Mouse (Mus musculus) splenic B cell, adult 2 months (primary cell): Measurements from ENCODE around the gene Trmt44.

Experiments
- DNase-seq: peaks from one replicate; pipeline ENCODE4 v3.0.0-alpha.2; 2011; ENCODE audit warnings: low read depth, low spot score
- H3K27me3 ChIP-seq: 2 replicates; pipeline ENCODE4 v1.6.1; 2012; ENCODE audit warnings: mild to moderate bottlenecking, low read length, moderate library complexity, mixed read lengths; ENCODE audit not compliant: control insufficient read depth, poor library complexity, insufficient read depth, severe bottlenecking
- H3K36me3 ChIP-seq: 2 replicates; pipeline ENCODE4 v1.6.1; 2012; ENCODE audit warnings: mild to moderate bottlenecking, low read length, moderate library complexity, mixed read lengths; ENCODE audit not compliant: control insufficient read depth, poor library complexity, insufficient read depth, severe bottlenecking

Gene Trmt44

GRCm38 (mm10) chr5:35574653-35575599, at the start of gene Trmt44:
Gene Trmt44, minus strand, starts transcription at chr5:35575070.
- H3K36me3 ChIP-seq: peaks cover 12% of the 10 kb centered on the region
- peak; percentile 84 for DNase-seq
- H3K27me3 ChIP-seq: no peaks in the 10 kb centered on the region

- Histone ChIP-seq H3K27me3 (no peaks in the 10 kb centered on the region), H3K36me3 (no peaks in the 10 kb centered on the region)
- DNase-seq: no peak
These were observed 49.0 kb upstream of the Trmt44 start for GRCm38 (mm10) chr5:35623831-35624230.

- Histone ChIP-seq H3K36me3 (no peaks in the 10 kb centered on the region), H3K27me3 (no peaks in the 10 kb centered on the region)
- DNase-seq: no peak
These were observed 46.2 kb upstream of the Trmt44 start for GRCm38 (mm10) chr5:35621114-35621513.

- H3K36me3 ChIP-seq: no peaks in the 10 kb centered on the region; the same call in 1 of the 2 replicates
- H3K27me3 ChIP-seq: no peaks in the 10 kb centered on the region
- no peak for DNase-seq
These were observed 42.1 kb upstream of the Trmt44 start for GRCm38 (mm10) chr5:35616943-35617342.

DNA sequence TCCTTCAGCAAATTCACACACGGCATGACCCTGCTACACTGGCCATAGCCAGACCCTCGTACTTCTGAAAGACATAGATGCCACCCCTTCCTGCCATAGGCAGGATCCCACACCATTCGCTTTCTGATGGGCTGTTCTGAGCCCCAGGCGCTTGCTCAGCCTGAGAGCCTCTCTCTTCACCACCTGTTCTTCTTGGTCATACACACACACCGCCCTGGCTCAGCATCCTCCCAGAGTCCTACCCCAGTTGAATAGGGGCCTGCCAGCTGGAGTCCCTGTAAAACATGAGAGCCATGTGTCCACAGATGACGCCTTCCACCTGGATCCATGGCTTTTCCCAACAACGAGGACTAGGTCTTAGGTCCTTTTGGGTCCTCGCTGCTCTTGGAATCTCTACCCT, 37.9 kb upstream of the Trmt44 start:
- no peak for DNase-seq
- Histone ChIP-seq H3K27me3 (no peaks in the 10 kb centered on the region), H3K36me3 (peaks cover 4% of the 10 kb centered on the region)

- DNase-seq: no peak
- Histone ChIP-seq H3K36me3 (peaks cover 4% of the 10 kb centered on the region), H3K27me3 (no peaks in the 10 kb centered on the region)
These were observed 37.0 kb upstream of the Trmt44 start for GRCm38 (mm10) chr5:35611900-35612299.

DNA sequence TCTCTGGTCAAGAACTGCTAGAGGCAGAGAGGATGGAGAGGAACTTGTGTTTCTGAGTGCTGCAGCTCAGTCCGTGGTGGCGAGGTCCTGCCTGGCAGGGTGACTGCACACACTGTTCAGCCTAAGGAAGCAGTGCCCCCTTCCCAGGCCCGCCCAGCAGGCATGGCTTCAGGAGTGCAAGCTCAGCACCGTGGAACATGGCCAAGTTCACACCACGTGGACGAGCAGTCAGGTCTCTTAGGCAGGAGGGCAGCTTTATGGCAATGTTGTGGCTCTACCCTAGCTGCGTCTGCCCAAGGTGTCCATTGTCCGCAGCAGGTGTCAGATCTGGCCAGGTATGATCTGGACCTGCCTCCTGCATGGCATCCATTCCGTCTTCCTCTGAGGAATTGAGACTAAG, 36.3 kb upstream of the Trmt44 start:
- no peak for DNase-seq
- no peaks in the 10 kb centered on the region for H3K27me3 ChIP-seq
- peaks cover 4% of the 10 kb centered on the region for H3K36me3 ChIP-seq

GRCm38 (mm10) chr5:35610381-35610780, 35.5 kb upstream of the Trmt44 start:
- no peak for DNase-seq
- Histone ChIP-seq H3K27me3 (no peaks in the 10 kb centered on the region), H3K36me3 (peaks cover 6% of the 10 kb centered on the region)

DNA sequence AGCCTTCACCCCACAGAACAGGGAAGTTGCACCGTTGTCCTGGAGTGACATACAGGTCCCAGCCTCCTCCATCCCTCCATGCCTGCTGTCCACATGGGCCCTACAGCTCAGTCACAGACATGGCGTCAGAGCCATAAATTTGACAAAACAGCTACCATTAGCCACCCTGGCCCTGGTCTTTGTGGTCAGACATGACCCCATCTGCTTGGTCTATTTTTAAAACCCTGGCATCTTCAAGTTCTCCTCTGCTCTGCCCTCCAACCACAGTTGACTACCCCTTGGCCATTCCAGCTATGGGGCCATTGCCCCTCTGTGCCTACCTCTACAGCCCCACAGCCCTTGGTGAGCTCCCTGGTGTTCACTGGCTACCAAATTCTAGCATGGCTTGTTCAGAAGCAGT, 35.1 kb upstream of the Trmt44 start:
- peaks cover 6% of the 10 kb centered on the region for H3K36me3 ChIP-seq
- DNase-seq: no peak
- H3K27me3 ChIP-seq: no peaks in the 10 kb centered on the region

DNA sequence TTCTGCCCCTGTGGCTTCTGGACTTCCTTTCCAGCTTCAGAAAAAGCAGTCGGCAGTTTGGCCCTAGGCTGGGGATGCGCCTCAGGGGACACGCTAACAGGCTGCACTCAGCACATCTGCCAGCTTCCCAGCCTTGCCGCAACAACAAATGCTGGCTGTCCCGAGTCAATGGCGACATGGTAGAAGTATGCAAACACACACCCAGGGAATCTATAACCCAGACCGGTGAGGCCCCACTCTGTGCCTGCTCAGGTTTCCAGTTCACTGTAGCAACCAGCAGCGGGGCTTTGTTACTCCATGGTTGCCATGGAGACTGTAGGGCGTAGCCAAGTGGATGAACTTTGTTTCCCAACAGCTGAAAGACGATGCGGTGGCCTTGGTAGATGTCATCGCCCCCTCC, 34.5 kb upstream of the Trmt44 start:
- DNase-seq: no peak
- Histone ChIP-seq H3K36me3 (peaks cover 6% of the 10 kb centered on the region), H3K27me3 (no peaks in the 10 kb centered on the region)

DNA sequence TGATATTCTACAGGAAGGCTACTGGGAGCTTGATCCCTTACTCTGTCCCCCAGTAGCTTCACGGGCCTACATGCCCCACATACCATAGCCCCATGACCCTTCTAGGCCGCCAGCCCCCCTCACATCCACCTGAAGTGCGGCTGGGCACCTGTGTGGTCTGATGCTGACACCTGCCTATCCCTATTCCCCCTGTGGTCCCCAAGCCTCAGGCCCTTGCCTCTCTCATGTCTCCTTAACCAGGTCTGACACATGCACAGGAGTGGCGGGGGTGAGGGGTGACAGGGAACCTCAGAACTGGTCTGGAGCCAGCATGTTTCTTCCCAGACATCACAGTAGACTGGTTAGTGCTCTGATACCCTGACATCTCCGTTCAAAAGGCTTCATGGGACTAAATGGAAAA, 33.7 kb upstream of the Trmt44 start:
- no peak for DNase-seq
- H3K36me3 ChIP-seq: peaks cover 6% of the 10 kb centered on the region
- H3K27me3 ChIP-seq: no peaks in the 10 kb centered on the region

- DNase-seq: no peak
- Histone ChIP-seq H3K36me3 (peaks cover 9% of the 10 kb centered on the region), H3K27me3 (no peaks in the 10 kb centered on the region)
These were observed 32.9 kb upstream of the Trmt44 start for GRCm38 (mm10) chr5:35607784-35608183.

DNA sequence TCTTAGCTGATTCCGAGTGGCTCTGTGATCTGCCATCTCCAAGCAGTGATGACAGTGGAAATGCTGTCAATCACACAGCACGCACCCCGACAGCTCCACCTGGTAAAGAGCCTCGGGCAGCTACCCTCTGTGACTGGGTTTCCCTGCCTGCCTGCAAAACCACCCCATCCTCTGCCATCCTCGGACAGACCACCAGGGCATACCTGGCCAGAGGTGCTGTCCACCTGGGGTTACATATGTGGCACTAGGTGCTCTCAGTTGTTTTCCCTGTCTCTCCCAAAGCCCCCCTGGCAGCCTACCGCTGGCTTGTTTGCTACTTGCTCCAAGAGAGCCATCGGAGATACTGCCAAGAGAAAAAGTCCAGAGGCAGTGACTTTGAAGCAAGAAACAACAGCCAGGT, 31.9 kb upstream of the Trmt44 start:
- DNase-seq: no peak
- Histone ChIP-seq H3K27me3 (no peaks in the 10 kb centered on the region), H3K36me3 (peaks cover 13% of the 10 kb centered on the region)

GRCm38 (mm10) chr5:35605355-35605754, 30.5 kb upstream of the Trmt44 start:
- Histone ChIP-seq H3K36me3 (peaks cover 15% of the 10 kb centered on the region), H3K27me3 (no peaks in the 10 kb centered on the region)
- DNase-seq: no peak

DNA sequence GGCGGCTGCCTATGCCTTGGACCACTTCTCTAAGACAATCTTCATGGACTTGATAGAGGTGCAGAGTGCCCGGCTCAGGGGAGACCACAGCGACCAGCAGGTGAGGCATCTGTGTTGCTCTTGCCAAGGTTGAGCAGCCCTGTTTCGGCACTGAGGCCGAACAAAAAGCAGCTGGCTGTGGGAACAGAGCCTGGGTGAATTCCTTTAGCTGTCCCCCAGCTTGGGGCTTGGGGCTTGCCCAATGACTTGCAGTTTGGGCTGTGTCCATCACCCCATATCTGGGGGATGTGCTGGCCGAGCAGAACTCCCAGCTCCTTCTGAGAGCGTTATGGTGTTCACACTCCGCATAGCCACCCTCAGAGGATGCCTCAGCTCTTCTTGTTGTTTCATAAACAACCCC, 26.7 kb upstream of the Trmt44 start:
- DNase-seq: no peak
- Histone ChIP-seq H3K27me3 (no peaks in the 10 kb centered on the region), H3K36me3 (peaks cover 21% of the 10 kb centered on the region)

DNA sequence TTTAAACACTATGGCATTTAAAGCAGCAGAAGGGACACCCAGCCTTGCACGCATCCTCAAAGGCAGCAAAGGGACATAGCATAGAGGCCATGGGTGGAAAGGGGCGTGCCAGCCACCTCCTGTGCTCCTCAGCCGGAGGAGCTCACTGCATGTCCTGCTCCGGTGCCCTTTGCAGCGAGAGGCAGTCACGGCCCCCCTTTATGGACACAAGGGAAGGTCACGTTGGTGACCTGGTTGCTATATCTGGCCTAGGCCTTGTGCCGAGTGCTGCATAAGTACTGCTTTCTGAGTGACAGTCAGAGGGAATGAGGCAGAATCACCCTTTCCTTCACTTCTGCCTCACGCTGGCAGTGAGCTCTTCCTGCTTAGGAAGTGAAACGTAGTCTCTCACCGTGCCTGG, 25.4 kb upstream of the Trmt44 start:
- DNase-seq: no peak
- Histone ChIP-seq H3K27me3 (no peaks in the 10 kb centered on the region), H3K36me3 (peaks cover 25% of the 10 kb centered on the region)
